Mouse (Mus musculus): ENCODE measurements around the gene Tmem94. TPM values are rescaled to one million over a fixed set of nuclear protein-coding genes. Genes with fewer than 3 reads are reported as not detected.

Gene Tmem94
- total RNA-seq, 1 experiment from 2014 or later = 23.2 TPM

DNA sequence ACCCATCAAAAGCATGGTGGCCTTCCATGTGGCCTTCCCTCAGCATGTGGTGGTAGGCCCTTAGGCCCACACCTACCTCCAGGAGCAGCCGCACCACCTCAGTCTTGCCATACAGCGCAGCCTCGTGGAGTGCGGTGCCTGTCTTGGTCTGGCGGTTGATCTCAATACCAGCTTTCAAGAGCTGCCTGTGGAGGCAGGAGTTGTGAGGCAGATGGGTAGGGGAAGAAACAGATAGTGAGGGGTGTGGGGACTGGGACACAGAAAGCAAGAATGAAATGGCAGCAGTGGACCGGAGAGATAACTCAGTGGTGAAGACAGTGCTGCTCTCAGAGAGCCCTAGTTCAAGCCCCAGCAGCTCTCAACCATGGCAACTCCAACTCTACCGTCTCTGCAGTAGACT, 39.8 kb downstream of the Tmem94 start:
- peak; percentile 61 for ATAC-seq (replicated peaks; ENCODE audit: low read depth, poor library complexity, severe bottlenecking)

DNA sequence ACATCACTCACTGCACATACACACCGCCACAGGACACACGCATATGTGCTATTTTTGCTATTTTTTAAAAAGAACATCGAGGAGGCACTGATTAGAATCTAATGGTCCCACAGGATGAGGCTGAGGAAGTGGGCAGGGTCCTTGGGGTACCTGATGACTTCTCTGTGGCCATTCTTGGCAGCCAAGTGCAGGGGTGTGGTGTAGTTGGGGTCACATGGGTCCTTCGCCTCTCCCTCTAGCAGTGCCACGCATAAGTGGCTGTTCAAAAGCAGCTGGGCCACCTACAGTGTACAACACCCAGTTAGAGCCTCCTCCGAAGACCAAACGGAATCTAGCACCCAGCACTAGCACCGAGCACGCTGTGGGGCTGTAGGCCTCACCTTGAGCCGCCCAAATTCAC, 40.9 kb downstream of the Tmem94 start:
- no peak for ATAC-seq (replicated peaks; ENCODE audit: low read depth, poor library complexity, severe bottlenecking)

DNA sequence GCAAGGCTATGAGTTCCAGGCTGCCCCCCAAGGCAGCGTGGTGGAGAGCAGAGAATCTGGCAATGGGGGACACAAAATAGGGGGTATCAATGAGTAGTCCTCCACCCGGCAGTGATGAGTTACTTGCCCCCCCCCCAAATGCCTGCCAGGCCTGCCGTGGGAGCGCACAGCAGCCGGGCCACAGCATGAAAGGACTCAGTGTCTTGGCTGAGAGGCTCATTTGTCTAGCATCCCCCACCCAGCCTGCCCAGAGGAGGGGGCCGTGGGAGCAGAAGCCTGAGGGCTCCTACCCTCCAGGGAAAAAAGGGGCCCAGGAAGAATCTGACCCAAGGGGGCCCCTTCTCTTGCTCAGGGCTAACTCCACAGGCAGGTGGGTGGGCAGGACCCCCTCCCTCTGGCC, 42.1 kb downstream of the Tmem94 start:
- ATAC-seq (replicated peaks; ENCODE audit: low read depth, poor library complexity, severe bottlenecking) = no peak

DNA sequence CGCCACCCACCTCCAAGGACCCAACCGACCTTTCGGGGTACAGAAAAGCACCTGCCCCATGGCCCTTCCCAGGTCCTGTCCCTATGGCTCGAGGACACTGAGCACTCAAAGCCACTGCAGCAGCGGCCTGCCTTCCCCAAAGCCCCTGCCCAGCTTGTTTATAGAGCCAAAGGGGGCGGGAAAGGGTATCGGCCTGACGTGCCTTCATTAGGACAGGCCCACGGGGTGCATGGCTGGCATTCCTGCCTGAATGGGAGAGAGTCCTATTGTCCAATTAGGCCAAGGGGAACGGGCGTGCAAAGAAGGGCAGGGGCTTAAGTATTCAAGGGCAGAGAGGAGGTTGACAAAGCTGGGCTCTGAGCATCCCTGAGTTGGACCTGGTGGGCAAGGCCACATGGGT, 42.7 kb downstream of the Tmem94 start:
- ATAC-seq (replicated peaks; ENCODE audit: low read depth, poor library complexity, severe bottlenecking) = no peak

DNA sequence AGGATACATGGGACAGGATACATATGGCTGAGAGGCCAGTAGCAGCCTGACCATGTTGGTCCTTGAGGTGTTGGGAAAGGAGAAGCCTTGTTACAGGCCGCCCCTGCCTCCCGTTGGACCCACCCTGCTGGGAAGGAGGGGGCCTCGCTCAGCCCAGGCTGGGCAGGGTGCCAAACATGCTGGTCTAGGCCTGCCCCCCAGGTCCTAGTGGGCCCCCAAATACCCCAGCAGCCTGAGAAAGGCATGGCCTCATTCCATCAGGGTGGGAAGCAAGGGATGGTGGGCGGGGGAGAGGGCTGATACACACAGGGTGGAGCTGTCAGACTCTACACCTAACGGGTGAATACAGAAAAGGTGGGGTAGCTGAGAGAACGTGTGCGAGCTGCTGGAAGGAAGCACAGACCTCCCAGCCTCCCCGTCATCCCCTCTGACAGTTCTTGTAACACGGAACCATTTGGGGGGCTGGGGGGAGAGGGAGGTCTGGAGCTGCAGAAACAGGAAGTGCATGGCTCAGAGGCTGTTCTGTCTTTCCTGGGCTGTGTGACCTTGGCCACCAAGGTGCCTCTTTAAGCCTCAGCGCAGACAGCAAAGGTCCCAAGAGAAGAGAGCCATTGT, 43.6 kb downstream of the Tmem94 start:
- ATAC-seq (replicated peaks; ENCODE audit: low read depth, poor library complexity, severe bottlenecking) = 0 out of 2 replicates have a peak, but pooled peaks have one; percentile 15

DNA sequence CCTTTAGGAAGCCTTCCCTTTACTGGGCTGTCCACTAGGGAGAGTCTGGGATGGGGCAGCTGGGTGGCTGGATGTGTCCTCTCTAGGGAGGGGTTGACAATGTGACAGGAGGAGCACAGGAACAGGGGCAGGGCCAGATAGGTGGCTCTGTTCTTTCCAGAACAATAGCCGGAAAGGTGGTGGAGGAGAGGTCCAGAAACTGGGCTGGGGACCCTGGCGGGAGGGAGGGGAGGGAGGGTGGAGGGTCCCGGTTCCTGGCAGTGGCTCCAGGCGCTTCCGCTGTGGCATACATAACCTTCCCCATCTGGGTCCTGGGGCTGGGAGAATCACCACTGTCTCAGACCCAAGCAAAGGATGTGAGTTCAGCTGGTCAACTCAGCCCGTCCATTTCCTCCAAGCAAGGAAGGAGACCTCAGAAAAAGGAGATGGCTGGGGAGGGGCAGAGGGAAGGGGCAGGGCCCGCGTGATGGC, 44.1 kb downstream of the Tmem94 start:
- no peak for ATAC-seq (replicated peaks; ENCODE audit: low read depth, poor library complexity, severe bottlenecking)

DNA sequence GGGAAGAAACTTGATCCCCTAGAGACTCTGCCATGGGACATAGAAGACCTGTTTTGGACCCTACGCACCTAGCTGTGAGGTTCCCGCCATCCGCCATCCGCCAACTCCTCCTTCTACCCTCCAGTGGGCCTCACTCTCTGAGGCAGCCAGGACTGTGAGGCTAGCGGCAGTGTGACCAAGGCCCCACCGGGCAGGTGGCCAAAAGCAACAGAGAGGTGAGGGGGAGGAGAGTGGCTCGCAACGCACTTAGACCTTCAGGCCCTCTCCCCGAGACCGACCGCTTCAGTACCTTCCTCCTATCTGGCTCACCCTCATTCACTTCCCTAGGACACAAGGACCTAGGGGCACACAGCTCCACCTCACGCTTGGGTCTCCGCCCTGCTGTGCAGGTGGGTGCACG, 45.1 kb downstream of the Tmem94 start:
- no peak for ATAC-seq (replicated peaks; ENCODE audit: low read depth, poor library complexity, severe bottlenecking)

DNA sequence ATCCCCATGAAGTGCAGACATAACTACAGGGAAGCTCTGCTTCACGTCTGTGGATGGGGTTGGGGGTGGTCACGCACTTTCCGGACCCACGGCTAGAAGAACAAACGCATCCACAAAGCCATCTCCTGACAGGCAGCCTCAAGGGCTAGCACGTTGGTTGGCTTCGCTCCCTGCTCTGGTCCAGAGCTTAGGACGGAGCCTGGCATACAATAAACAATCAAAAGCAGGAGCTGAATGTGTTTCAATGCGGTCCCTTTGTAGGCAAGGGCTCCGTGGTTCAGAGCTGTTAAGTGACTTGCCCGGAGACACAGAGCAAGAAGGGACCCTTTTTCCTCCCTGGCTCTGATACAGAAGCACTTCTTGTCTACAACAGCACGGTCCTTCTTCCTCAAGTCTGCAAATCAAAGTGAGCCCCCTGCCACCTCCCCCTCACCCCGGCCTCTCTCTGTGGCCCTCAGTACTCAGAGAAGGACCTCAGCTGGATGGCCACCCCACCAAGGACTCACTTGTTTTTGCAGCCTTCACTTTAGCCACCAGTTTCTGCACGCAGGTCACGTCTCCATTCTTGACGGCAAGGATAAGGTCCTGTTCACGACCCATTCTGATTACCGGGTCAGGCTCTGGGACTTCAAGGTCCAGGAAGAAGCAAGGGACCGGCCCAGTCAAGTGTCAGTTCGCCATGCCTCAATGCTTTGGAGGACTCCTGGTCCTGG, 46.3 kb downstream of the Tmem94 start:
- ATAC-seq (replicated peaks; ENCODE audit: low read depth, poor library complexity, severe bottlenecking) = no peak

DNA sequence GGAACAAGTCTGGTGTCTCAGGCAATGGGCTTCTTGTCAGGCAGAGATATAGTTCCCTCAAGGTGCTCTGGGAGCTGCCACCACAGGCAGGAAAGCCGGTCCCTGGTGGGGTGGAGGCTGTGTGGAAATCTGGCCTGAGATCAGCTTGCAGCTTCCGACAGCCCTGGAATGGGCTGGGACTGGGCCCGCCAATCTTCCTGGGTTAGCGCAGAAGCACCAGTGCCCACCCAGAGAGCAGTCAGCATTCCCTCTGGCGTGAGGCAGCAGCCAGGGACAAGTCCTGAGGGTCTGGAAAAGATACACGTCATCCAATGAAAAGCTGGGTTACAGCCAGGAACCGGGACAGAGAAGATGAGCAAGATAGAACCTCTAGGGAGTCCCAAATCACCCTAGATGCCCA, 46.9 kb downstream of the Tmem94 start:
- ATAC-seq (replicated peaks; ENCODE audit: low read depth, poor library complexity, severe bottlenecking) = no peak

DNA sequence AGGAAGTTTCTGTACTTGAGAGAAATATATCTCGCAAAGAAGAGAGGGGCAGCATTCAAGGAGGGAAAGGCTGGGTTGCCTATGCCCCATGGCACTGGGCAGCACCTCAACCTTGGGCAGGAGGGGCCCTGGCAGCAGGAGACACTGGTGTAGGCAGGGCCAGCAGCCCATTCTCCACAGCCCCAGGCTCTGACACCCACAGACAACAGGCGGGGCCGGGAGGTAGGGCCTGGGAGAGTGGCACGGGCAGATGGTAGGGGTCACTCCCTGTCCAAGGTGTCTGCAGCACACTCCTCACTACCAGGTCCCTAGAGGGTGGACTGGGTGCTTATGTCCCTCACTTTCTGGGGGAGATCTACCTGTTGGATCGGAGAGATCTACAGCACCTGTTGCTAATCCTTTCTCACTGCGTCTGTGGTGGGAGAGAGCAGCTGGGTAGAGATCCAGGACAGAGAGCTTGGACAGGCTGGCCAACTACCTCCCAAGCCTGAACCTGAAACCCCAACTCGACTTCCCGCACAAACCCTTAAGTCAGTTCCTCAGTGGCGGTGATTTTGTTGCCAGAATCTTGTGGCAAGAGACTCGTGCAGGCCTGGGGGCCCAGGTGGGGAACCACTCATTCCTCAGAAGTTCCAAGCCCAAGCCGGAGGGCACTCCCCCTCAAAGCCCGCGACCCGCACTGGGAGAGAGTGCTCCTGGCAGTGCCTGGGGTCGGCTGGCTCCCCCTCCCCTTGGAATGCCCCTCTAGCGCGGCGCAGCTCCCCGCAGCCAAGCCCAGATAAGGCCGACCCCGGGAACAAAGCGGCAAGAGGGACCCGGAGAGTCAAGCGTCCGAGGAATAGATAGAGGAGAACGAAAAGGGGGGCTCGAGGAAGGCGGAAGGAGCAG, 47.5 kb downstream of the Tmem94 start:
- 0 out of 2 replicates have a peak, but pooled peaks have one; percentile 4 for ATAC-seq (replicated peaks; ENCODE audit: low read depth, poor library complexity, severe bottlenecking)

DNA sequence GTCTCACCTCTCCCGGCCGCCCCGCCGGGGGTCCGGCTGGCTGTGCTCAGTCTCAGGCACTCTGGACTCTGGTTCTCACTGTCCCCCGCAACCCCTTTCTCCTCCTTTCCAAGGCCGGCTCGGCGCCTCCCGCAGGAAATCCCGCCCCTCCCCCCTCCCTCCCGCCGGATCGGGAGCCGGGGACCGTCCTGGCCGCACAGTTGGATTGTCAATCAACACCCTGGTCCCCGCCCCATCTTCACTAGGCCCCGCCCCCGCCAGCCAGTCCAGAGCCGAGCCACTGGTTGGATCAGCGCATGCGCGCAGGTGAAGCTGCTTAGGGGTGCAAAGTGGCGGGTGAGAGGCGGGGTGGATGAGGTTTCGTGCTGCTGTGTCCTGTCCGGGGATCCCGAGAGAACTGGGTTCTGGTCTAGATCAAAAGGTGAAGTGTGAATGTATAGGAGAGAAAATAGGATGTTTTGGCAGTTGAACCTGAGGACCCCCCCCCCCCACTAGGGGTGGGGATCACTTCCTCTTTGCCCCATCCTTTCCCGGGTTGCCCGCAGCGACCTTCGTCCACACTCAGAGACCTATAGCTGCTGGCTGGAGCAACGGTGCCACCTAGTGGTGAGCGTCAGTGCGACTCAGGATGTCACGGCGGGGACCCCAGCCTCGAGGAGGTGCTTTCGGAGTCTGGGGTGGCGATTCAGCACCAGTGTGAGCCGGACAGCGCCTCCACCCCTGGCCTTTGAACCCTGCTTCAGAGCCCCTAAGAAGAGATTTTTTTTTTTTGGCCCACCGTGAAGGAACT, 48.5 kb downstream of the Tmem94 start, which contains the start of gene Caskin2:
Caskin2 (minus strand) TSS at position 133 of the 790 bp plus-strand sequence.
- ATAC-seq (replicated peaks; ENCODE audit: low read depth, poor library complexity, severe bottlenecking) = peak; percentile 87

DNA sequence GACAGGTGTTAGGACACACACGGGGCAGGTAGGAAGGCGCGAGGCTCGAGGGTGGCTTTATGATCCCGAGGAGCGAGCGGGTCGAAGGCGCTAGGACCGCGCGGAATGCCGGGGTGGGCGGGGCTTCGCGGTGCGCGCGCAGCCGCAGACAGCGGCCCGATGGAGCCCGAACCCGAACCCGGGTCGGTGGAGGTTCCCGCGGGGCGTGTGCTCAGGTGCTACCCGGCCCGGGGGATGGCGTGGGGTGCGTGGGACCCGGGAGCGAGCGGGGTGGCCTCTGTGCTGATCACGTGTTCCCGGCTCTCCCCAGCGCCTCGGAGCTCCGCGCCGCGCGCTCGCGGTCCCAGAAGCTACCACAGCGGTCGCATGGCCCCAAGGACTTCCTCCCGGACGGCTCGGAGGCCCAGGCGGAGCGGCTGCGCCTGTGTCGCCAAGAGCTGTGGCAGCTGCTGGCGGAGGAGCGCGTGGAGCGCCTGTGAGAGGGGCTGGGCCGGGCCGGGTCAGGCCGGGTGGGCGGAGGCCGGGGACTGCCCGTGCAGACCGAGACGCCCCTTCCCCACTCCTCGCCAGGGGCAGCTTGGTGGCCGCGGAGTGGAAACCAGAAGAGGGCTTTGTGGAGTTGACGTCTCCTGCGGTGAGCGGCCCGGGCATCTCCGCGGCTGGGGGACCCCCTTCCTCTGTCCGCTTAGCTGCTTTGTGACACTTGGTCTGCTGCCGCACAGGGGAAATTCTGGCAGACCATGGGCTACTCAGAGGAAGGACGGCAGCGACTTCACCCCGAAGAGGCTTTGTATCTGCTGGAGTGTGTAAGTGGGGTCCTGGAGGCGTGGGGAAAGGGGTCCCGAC, 49.6 kb downstream of the Tmem94 start, which contains the start of gene Tsen54:
Tsen54 (plus strand) TSS at position 120 of the 846 bp plus-strand sequence.
- ATAC-seq (replicated peaks; ENCODE audit: low read depth, poor library complexity, severe bottlenecking) = peak; percentile 33

DNA sequence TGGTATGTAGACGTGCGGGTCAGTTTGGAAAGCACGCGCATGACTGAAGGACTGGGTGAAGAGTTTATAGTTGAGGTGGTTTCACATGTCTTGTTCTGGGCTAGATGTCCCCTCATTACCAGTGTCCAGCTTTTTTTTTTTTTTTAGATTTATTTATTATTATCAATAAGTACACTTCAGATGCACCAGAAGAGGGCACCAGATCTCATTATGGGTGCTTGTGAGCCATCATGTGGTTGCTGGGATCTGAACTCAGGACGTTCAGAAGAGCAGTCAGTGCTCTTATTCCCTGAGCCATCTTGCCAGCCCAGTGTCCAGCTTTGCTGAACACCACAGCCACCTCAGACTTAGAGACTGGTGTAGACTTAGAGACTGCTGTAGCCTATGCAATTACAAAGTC, 52.1 kb downstream of the Tmem94 start:
- no peak for ATAC-seq (replicated peaks; ENCODE audit: low read depth, poor library complexity, severe bottlenecking)

DNA sequence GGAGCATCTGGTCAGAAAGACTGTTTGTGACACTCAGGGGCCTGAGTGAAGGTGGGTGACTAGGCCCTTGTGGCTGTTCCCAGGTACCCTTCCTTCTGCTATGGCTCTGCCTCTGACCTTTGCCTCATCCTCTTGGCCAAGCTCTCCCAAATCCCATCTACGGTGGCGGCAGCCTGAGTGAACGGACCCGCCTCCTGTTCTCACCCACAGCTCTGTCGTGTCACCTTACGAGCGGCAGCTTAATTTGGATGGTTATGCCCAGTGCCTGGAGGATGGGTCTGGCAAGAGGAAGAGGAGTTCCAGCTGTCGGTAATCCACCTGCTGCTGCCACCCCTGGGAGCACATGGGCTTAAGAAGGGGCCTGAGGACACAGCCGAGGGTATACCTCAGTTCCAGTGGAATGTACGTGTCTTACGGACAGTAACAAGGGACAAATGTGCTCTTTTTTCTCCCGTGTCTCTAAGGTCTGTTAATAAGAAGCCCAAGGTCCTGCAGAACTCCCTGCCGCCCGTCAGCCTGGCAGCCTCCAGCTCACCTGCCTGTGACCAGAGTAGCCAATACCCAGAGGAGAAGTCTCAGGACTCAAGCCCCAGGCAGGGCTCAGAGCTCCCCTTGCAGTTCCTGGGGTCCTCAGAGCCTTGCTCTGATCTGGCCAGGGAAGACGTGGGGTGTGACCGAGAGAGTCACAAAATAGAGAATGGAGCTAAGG, 54.8 kb downstream of the Tmem94 start:
- ATAC-seq (replicated peaks; ENCODE audit: low read depth, poor library complexity, severe bottlenecking) = no peak

DNA sequence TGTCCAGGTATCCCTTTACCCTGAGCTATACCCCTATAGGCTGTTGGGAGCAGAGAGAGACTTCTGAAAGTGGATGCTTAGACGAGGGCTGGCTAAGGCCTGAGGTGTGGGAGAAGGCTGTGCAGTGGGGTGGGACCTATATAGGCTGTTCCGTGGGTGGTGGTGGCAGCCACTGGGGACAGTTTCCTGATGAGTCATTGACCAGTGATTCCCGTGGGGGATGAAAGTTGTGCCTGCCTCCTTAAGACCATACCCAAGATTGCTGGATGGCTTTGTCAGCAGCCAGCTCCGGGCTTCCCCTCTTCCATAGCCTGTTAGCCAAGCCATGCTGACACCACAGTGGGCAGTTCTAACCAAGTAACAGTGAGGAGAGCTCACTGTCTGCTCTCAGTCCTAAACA, 55.8 kb downstream of the Tmem94 start:
- ATAC-seq (replicated peaks; ENCODE audit: low read depth, poor library complexity, severe bottlenecking) = no peak

DNA sequence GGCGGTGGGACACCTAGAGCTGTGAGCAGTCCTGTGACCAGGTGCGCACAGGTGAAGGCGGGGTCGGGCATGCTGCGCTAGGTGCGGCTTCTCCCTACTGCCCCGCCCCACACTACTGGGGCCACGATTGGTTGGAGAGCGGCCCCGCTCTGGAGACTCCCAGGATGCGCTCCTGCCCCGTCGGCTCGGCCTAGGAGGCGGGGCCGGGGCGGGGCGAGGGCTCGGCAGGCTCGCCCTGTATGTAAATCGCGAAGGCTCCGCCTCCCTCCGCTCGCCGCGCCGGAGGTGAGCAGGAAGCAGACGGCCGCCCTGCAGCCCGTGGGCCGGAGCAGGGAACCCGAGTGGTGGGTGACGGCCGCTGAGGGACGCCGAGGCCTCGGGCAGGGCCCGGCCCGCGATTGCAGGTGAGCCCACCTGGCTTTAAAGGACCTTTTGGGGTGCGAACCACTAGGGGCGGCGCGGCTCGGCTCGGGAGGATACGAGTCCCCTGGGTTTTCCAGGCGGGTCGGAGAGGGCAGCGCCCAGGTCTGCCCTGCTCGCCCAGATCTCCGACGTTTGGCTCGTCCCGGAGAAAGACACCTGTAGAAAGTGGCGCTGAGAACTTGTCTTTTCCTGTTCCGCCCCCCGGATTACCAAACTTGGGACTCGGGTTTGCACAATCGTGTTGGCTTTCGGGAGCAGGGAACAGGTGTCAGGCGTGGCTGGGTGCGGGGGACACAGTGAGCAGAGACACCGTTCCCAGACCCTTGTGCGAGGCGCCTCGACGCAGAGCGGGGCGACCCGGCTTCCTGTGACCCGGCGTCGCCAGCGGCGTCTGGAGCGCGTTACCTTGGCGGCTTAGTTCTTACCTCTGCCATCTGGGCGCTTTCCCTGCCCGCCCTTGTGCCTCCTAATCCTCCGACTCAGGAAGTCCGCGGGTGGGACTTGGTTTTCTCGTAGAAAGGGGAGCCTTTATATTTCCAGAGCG, 58.8 kb downstream of the Tmem94 start, which contains the start of gene Llgl2:
Llgl2 (plus strand) TSS at position 276 of the 967 bp plus-strand sequence.
- ATAC-seq (replicated peaks; ENCODE audit: low read depth, poor library complexity, severe bottlenecking) = peak; percentile 91

DNA sequence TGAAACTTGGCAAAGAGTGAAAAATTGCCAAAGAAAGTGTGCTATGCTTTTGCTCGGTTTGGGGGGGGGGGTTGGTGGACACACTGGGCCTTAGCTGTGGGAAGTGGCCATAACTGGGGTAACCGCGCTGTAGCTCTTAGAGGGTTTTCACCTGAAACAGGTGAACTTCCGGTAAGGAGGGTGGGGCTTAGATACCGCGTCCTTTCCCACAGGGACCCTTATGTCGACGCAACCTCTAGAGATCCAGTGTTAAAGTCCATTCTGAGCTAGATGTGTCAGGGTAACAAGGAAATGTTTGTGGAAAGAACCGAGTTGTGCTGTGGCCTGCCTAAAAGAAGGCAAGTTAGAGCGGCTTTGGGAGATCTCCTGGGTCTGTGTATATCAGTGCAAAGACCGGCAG, 59.6 kb downstream of the Tmem94 start:
- ATAC-seq (replicated peaks; ENCODE audit: low read depth, poor library complexity, severe bottlenecking) = no peak
